Mouse (Mus musculus): ENCODE measurements at regions not wholly inside any gene's neighbourhood (a gene's known extent, or its start where the extent isn't known, plus 50 kb on each side); places are given as distances from the start of the nearest gene placed in this dataset.

DNA sequence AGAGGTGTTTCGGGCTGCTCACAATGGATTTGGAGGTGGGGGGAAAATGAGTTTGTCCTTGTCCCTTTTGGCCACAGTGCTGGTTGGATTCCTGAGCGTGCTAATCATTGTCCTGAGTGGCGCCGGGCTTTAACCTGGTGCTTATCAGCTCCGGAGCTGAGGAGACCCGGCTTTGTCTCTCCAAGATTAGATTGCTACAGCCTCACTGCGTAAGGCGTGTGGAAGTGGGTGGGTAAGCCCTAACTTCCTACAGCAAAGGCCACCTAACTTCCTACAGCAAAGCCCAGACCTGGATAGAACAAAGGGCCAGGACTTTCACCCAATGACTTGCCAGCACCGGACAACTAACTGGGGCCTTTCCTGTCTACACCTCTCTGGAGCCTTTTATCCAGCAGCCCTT lies 138.1 kb upstream of the Tsc22d1 start:
- no peaks in the 10 kb centered on the region for H3K27me3 ChIP-seq (ENCODE audit: insufficient read depth, low read length)
- H3K9me3 ChIP-seq (ENCODE audit: low read length) = no peaks in the 10 kb centered on the region
- no peak for ATAC-seq
- WGBS = 89% methylated on average over 9 of the region's 9 CpGs
- no peaks in the 10 kb centered on the region for H3K36me3 ChIP-seq (ENCODE audit: insufficient read depth)
- no peak overlapping the region for H3K4me2 ChIP-seq (ENCODE audit: low read depth)
- no peak overlapping the region for H3K9ac ChIP-seq
- no peak for TF ChIP-seq CTCF (IDR thresholded peaks at IDR 0.05; ENCODE audit: low read depth)
- H3K4me1 ChIP-seq (ENCODE audit: insufficient read depth) = no peaks in the 10 kb centered on the region
- H3K4me3 ChIP-seq (ENCODE audit: low read depth, low read length) = no peak overlapping the region
- no peak for DNase-seq
- H3K27ac ChIP-seq (ENCODE audit: low read depth, low read length) = no peak overlapping the region

DNA sequence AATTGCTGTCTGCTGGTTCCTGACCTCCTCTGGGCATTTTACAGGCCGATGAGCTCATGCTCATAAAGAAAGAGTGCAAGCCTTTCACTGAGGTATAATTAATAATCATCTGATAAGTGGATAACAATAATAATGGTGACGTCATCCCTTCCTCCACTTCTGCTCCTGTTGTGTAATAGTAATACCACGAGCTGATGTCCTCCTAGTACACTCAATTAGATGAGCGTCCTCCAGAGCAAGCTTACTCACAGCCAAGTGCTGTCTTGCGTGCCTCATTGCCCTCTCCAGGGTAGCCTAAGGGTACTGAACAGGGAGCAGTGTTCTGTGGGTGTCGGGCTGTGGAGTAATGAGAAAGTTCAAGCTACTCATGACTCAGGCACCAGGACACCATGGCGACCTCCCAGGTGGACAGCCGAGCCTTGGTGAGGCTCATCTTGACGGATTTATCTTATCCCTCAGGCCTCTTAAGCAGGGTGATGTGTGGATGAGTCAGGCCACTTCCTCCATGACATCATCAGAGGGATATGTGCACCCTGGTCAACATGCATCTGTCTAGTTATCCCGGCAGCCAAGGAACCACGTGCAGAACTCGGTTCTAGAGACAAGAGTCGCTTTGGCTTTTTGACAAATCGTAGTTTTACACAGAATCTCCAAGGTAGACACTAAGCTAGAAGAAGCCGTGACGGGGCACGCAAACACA lies 135.9 kb upstream of the Tsc22d1 start:
- 89% methylated on average over 17 of the region's 17 CpGs for WGBS
- H3K4me2 ChIP-seq (ENCODE audit: low read depth) = no peak overlapping the region
- no peak for TF ChIP-seq CTCF (IDR thresholded peaks at IDR 0.05; ENCODE audit: low read depth)

DNA sequence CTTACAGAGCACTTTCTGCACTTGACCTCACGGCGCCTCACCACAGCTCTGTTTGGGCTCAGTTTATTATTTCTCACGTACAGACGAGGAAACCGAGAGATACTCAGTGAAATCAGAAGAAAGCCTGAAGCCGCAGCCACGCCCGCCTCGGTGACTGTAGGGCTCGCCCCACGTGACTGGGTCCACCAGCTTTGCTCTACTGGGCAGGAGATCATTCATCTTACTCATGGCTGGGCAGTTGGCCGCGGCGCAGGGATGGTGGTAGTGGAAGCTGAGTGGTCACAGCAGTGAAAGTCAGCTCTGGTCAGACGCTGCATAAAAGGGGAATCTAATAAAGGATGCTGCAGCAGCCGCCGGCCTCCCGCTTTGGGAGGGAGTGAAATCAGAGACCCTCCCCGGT lies 135.2 kb upstream of the Tsc22d1 start:
- ATAC-seq = no peak
- Histone ChIP-seq H3K4me1 (ENCODE audit: insufficient read depth) (no peaks in the 10 kb centered on the region), H3K4me2 (ENCODE audit: low read depth) (no peak overlapping the region), H3K27ac (ENCODE audit: low read depth, low read length) (no peak overlapping the region), H3K27me3 (ENCODE audit: insufficient read depth, low read length) (no peaks in the 10 kb centered on the region), H3K36me3 (ENCODE audit: insufficient read depth) (no peaks in the 10 kb centered on the region), H3K9ac (no peak overlapping the region), H3K4me3 (ENCODE audit: low read depth, low read length) (no peak overlapping the region), H3K9me3 (ENCODE audit: low read length) (no peaks in the 10 kb centered on the region)
- DNase-seq = no peak
- WGBS = 87% methylated on average over 19 of the region's 19 CpGs
- no peak for TF ChIP-seq CTCF (IDR thresholded peaks at IDR 0.05; ENCODE audit: low read depth)

More for the DNA sequence above, 135.9 kb upstream of the Tsc22d1 start:
- no peaks in the 10 kb centered on the region for H3K27me3 ChIP-seq (ENCODE audit: insufficient read depth, low read length)
- no peaks in the 10 kb centered on the region for H3K4me1 ChIP-seq (ENCODE audit: insufficient read depth)
- no peak overlapping the region for H3K27ac ChIP-seq (ENCODE audit: low read depth, low read length)
- H3K36me3 ChIP-seq (ENCODE audit: insufficient read depth) = no peaks in the 10 kb centered on the region
- no peaks in the 10 kb centered on the region for H3K9me3 ChIP-seq (ENCODE audit: low read length)
- H3K9ac ChIP-seq = no peak overlapping the region
- DNase-seq (no peak), ATAC-seq (no peak)
- no peak overlapping the region for H3K4me3 ChIP-seq (ENCODE audit: low read depth, low read length)

DNA sequence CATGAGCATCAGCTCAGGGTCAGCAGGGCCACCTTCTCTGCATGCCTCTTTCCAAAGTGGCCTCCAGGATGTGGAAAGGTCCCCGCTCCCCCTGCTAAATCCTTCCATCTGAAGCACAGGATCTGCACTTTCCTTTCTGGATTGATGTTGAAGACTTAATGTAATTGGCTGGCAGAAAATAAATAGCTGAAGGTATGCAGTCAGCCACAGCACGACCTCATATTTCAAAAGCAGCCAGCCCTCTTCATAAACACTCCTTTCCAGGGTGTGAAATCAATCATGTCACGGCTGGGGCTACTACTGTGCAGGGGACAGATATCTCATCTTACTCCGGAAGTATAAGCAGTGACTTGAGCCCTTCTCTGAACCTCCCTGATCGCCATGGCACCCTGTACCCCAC lies 132.9 kb upstream of the Tsc22d1 start:
- Histone ChIP-seq H3K4me2 (ENCODE audit: low read depth) (no peak overlapping the region), H3K4me1 (ENCODE audit: insufficient read depth) (no peaks in the 10 kb centered on the region), H3K4me3 (ENCODE audit: low read depth, low read length) (no peak overlapping the region), H3K27ac (ENCODE audit: low read depth, low read length) (no peak overlapping the region), H3K9ac (no peak overlapping the region), H3K27me3 (ENCODE audit: insufficient read depth, low read length) (no peaks in the 10 kb centered on the region), H3K36me3 (ENCODE audit: insufficient read depth) (no peaks in the 10 kb centered on the region), H3K9me3 (ENCODE audit: low read length) (no peaks in the 10 kb centered on the region)
- ATAC-seq (no peak), DNase-seq (no peak)
- TF ChIP-seq CTCF (IDR thresholded peaks at IDR 0.05; ENCODE audit: low read depth) = no peak
- WGBS = 55% methylated on average over 5 of the region's 5 CpGs

DNA sequence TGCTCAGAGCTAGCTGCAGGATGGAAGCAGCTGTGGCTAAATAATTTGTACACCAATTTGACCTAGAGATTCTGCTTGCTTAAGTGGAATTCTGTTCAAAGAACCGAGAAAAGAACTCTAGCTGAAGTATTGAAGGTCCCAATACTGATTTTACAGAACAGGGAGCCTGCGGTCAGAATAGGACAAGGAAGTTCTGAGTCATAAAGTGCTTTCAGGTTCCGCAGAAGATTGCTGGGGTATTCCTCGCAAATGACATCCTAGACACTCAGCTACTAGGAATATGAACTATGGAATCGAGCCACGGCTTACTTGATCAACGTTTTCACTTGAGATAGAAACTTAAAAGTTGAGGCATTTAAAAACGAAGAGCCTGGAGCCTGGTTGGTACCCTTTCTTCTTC lies 127.0 kb upstream of the Tsc22d1 start:
- no peaks in the 10 kb centered on the region for H3K36me3 ChIP-seq (ENCODE audit: insufficient read depth)
- H3K4me2 ChIP-seq (ENCODE audit: low read depth) = no peak overlapping the region
- ATAC-seq (no peak), DNase-seq (no peak)
- no peaks in the 10 kb centered on the region for H3K4me1 ChIP-seq (ENCODE audit: insufficient read depth)
- no peak overlapping the region for H3K4me3 ChIP-seq (ENCODE audit: low read depth, low read length)
- H3K9ac ChIP-seq = no peak overlapping the region
- no peak overlapping the region for H3K27ac ChIP-seq (ENCODE audit: low read depth, low read length)
- H3K9me3 ChIP-seq (ENCODE audit: low read length) = no peaks in the 10 kb centered on the region
- WGBS = 91% methylated on average over 8 of the region's 8 CpGs
- no peaks in the 10 kb centered on the region for H3K27me3 ChIP-seq (ENCODE audit: insufficient read depth, low read length)
- TF ChIP-seq CTCF (IDR thresholded peaks at IDR 0.05; ENCODE audit: low read depth) = no peak

DNA sequence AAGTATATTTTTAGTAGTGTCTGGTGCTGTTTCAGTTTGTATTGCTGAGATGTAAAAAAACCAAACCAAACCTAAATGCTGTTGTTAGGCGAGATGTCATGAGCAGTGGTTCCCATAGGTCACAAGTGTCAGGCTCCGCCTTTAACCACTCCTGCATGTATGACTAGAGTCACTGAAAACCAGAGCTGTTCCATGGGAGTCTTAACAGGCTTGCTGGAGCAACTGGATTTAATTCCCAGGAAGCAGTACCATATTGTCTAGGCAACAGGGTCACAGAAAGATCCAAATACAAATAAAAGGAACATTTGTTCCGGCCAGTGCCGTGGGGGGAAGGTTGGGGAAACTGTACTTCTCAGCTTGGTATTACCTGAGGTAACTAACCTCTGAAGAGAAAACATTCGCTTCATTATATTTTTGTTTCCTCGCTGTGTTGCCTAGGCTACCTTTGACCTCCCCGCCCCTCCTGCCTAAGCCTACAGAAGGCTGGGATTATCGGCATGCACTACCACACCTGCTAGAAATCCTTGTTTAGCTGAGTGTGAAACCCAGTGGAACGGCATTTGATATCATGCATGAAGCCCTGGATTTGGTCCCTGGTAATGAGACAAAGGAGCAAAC lies 124.3 kb upstream of the Tsc22d1 start:
- whole genome bisulfite sequencing = 65% methylated on average over 9 of the region's 9 CpGs
- Histone ChIP-seq H3K27me3 (ENCODE audit: insufficient read depth, low read length) (no peaks in the 10 kb centered on the region), H3K9ac (no peak overlapping the region), H3K27ac (ENCODE audit: low read depth, low read length) (no peak overlapping the region), H3K36me3 (ENCODE audit: insufficient read depth) (no peaks in the 10 kb centered on the region), H3K4me2 (ENCODE audit: low read depth) (no peak overlapping the region), H3K9me3 (ENCODE audit: low read length) (no peaks in the 10 kb centered on the region), H3K4me1 (ENCODE audit: insufficient read depth) (no peaks in the 10 kb centered on the region), H3K4me3 (ENCODE audit: low read depth, low read length) (no peak overlapping the region)
- ATAC-seq (no peak), DNase-seq (no peak)
- no peak for TF ChIP-seq CTCF (IDR thresholded peaks at IDR 0.05; ENCODE audit: low read depth)

DNA sequence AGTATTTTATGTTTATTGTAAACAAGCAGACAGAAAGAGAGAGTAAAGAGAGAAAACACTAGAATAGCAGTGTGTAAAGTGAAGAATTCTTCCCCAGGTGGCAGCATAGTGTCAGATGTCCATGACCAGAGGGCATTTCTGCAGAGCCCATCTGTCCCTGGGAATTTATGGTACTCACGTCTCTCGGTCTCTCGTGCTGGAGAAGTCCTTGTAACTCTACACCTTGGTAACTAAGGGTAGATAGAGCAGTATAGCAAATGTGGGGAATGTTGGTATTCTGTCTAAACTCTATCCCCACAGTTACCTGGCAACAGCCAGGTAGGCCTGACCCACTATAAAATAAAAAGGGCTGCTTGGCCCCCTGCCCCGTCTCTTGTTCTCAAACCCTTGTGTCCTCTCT lies 122.5 kb upstream of the Tsc22d1 start:
- H3K9ac ChIP-seq = no peak overlapping the region
- no peaks in the 10 kb centered on the region for H3K27me3 ChIP-seq (ENCODE audit: insufficient read depth, low read length)
- no peaks in the 10 kb centered on the region for H3K4me1 ChIP-seq (ENCODE audit: insufficient read depth)
- no peak overlapping the region for H3K27ac ChIP-seq (ENCODE audit: low read depth, low read length)
- no peak overlapping the region for H3K4me3 ChIP-seq (ENCODE audit: low read depth, low read length)
- no peaks in the 10 kb centered on the region for H3K9me3 ChIP-seq (ENCODE audit: low read length)
- ATAC-seq = no peak
- H3K36me3 ChIP-seq (ENCODE audit: insufficient read depth) = no peaks in the 10 kb centered on the region
- H3K4me2 ChIP-seq (ENCODE audit: low read depth) = no peak overlapping the region
- TF ChIP-seq CTCF (IDR thresholded peaks at IDR 0.05; ENCODE audit: low read depth) = no peak
- DNase-seq = no peak
- 76% methylated on average over 4 of the region's 4 CpGs for WGBS
